Mouse (Mus musculus) right cerebral cortex, postnatal 25 days (tissue): Measurements from ENCODE around the gene Pbxip1.

Experiments used
- DNase-seq: peaks from one replicate; pipeline ENCODE4 v3.0.0; 2022

The Pbxip1 gene

GRCm38 (mm10) chr3:89435041-89435440, 1.5 kb upstream of the Pbxip1 start:
- no peak for DNase-seq

DNA sequence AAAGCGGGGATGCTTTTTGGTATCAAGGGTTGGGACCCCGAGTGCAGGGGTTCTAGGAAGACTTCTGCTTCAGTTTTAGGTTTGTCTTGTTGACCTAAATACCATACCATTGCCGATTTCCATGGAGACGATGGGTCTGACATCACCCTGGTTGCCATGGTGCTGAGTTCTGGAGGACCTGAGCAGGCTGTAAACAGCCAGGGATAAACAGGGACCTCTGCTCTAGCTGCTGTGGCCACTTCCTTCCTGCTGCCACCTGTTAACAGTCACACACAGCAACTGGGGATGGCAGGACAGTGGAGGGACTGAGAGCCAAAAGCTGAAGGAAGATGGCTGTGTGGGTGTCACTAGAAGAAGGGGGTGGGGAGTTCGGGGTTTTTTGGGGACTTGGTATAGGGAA, 763 bp downstream of the Pbxip1 start:
- peak; percentile 26 for DNase-seq

GRCm38 (mm10) chr3:89440691-89441090, 4.2 kb downstream of the Pbxip1 start:
- DNase-seq, result no peak

- no peak for DNase-seq
Observed at GRCm38 (mm10) chr3:89448720-89449537, 12.4 kb downstream of the Pbxip1 start.

DNA sequence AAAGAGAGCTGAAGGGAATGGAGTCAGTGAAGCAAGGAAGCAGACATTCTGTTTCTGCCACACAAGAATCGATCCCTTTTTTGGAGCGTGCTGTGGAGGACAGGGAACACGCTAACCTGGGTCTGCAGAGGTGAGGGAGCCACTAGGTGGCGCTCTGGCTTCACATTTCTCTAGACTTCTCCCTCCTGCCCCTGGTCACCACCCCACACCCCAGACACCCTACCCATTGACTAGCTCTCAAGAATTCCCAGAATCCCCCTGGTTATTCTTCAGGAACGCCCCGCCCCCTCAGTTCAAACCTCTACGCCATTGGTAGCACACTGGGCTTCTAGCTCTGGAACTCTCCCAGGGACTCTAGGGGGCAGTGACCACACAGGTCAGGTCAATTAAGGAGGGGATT, 13.0 kb downstream of the Pbxip1 start:
- peak; percentile 51 for DNase-seq

GRCm38 (mm10) chr3:89451916-89452315, 15.4 kb downstream of the Pbxip1 start:
- no peak for DNase-seq

DNA sequence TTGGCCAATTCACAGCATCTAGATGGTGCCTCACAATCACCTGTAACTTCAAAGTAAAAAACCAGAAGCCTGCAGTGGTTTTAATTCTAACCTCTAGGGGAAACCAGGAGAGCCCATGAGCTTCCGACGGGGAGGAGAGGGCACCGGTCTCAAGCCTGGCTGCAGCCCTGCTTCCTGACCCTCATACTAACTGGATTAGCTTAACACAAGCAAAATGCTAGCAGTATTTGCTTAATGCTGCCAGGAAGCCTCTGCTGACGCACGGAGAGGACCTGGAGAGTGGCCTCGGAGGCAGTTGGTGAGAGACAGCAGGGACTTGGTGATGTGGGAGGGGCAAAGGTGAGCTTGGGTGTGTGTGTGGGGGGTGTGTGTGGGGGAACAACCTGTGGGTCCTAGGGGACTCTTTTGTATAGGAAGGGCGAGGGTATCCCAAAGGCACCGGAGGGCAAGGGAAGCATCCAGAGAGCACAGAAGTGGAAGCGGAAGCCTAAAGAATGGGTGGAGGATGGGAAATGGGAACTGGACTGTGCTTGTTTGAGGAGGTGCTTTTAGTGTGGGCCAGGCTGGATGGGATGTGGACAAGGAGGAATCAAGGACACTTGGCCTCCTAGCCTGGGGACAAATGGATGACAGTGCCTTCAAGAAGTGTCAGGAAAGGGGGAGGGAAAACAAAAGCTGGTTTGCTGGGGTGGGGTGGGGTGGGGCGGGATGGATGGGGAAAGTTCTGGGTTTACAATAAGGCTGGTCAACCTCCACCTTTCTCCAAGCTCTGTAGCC, 18.1 kb downstream of the Pbxip1 start, which contains the start of gene Pmvk:
Gene Pmvk (plus strand): TSS at position 141 of the 777 bp plus-strand sequence.
- DNase-seq, result no peak

DNA sequence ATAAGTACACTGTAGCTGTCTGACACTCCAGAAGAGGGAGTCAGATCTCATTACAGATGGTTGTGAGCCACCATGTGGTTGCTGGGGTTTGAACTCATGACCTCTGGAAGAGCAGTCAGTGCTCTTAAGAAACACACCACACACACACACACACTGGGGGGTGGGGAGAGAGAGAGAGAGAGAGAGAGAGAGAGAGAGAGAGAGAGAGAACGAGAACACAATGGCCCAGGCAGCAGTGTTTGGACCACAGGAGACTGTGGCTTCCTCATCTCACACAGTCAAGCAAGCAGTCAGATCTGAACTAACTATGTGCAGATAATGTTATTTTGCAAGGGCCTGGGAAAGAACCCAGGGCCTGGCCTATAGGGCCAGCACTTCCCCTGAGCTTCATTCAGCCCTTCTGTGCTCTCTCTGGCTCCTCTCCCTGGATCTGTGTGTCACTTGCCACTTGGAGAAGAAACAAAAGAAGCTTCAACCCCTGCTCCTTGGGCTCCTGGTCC, 19.3 kb downstream of the Pbxip1 start:
- no peak for DNase-seq

DNA sequence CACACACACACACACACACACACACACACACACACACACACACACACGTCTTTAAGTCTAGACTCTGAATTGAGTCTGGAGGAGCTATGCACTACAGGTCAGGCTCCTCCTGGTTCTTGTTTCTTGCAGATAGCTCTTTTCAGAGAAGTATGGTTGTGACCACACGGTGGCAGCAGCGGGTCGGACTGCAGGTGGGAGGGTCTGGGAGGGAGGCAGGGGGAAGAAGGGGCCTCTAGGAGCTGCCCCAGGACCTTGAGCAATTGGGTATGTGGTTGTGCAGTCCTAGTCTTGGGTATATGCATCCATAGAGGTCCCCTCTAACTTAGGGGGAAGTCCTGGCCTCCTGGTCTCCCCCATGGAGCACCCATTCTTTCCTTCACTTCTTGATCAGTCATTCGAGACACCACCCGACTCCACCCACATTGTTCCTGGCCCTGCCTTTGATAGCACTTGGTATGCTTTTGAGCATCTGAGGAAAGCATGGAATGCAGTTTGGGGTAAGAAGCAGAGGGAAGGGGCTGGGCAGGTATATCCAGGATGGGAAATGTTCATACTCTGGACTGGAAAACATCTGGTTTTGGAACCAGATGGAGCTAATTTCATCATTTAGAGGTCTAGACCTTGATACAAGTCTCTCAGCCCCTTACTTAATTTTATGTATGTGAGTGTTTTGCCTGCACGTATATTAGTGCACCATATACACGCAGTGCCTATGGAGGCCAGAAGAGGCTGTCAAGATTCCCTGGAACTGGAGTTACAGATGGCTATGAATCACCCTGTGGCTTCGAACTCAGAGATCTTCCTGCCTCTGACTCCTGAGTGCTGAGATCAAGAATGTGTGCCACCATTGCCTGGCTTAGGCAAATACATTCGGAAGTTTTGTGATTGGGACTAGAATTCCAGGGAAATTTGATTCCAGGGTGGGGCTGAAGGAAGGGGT, 20.5 kb downstream of the Pbxip1 start:
- no peak for DNase-seq

DNA sequence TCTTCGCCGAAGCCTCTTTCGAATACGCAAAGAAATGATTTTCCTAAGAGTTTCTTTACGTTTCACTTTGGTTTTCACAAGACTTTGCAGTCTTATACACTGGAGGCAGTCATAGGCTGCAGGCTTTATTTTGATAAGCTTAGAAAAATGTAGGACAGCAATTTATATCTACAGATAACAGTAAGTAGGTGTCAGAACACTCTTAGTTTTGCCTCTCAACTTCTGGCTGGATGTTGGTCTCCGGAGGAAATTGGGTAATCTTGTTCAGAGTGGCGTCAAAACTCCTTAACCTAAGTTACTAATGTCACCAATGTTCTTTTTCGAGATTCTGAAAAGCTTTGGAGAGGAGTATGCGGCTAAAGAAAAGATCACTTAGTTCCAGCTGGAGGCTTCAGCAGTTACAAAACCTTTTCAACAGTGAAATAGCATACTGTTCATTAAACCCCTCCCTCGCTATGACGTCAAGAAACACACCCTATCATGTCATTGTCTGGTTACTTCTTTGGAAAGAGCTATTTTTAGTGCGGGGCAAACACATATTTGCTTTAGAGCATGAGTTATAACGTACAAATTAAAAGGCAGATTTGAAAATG, 22.0 kb downstream of the Pbxip1 start:
- no peak for DNase-seq

DNA sequence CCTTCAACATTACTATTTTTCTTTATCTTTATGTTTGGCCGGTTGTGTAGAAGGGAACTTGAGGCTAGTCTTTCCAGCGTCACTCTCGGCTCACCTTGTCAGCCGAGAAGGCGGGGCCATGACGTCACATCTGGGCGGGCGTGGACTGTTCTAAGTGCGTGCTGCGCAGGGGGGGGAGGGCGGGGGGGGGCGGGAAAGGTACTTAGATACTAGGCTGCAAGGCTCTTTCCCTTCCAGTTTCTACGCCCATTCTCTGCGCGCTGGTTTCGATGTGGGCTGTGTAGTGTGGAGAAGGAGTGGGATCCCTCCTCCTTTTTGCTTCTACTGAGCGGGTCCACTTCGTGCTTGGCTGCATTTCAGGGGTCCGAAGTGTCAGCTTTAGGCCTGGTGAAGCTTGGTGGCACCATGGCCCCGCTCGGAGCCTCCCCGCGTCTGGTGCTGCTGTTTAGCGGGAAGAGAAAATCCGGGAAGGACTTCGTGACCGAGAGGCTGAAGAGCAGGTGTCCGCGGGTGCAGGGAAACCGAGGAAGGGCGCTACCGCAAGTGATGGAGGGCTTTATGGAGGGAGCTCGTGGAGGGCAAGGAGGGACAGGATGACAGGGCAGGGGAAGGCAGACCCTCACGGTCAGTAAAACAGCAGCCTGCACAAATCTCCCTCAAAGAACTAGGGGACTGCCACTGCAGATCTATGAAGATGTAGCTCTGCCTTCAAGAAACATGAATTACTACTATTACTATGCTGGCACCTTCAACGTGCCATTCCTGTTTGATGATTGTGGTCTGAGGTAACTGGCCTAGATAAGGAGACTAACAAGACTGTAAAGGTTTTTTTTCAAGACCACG, 22.7 kb downstream of the Pbxip1 start:
- DNase-seq, result peak; percentile 89

DNA sequence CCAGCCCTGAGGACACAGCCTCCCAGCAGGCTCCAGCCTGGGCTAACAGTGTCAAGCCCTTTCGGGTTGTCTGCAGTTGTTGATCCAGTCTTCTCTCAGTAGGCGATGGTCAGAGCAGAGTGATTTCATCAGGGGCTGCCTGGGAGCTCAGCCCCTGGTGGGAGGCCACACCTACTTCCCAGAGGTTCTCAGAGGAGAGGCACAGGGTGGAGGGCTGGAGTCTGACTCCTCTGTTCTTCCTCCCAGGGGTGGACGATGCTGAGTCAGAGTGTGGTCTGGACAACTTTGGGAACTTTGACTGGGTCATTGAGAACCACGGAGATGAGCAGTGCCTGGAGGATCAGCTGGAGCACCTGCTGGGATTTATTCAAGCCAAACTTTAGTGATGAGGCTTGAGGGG, 31.8 kb downstream of the Pbxip1 start:
- no peak for DNase-seq

DNA sequence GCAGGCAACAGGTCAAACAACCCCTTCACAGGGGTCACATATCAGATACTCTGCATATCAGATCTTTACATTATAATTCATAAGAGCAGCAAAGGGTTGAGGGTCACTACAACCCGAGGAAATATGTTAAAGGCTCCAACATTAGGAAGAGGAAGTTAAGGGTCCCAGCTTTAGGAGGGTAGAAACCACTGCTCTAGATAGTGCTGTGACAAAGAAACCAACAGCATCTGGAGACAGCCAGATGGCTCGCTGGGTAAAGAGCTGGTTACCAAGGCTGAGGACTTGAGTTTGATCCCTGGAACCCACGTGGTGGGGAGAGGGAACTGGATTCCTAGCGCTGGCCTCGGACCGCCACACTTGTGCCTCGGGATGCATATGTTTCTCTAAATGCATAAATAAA, 35.8 kb downstream of the Pbxip1 start:
- DNase-seq, result no peak

GRCm38 (mm10) chr3:89473838-89474237, 37.3 kb downstream of the Pbxip1 start:
- DNase-seq, result no peak

GRCm38 (mm10) chr3:89479055-89479454, 42.5 kb downstream of the Pbxip1 start:
- DNase-seq, result no peak

DNA sequence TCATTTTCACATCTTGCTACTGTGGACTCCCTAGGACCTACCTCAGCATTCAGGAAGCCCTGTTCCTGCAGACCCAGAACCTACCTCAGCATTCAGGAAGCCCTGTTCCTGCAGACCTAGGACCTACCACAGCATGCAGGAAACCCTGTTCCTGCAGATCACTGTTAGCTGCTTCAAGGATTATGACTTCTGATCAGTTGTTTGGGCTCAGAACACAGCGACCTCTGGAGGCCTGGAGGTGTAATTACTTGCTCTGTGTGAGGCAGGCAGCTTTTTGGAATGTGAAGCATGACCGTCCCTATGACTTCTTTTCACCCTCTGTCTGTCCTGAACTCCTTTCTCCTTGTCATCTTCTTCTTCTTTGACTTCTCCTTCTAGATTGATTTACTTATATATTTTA, 45.0 kb downstream of the Pbxip1 start:
- no peak for DNase-seq

- DNase-seq, result no peak
Observed at GRCm38 (mm10) chr3:89482249-89482648, 45.7 kb downstream of the Pbxip1 start.

GRCm38 (mm10) chr3:89484766-89485524, 48.4 kb downstream of the Pbxip1 start:
- DNase-seq, result peak; percentile 56

GRCm38 (mm10) chr3:89486111-89486510, 49.6 kb downstream of the Pbxip1 start:
- no peak for DNase-seq

- DNase-seq, result no peak
Observed at GRCm38 (mm10) chr3:89486916-89487702, 50.6 kb downstream of the Pbxip1 start.
